Mouse (Mus musculus) neural tube, embryonic 13.5 days (tissue): ENCODE measurements around the gene Arhgap21. TPM values are rescaled to one million over a fixed set of nuclear protein-coding genes. Genes with fewer than 3 reads are reported as not detected.

ENCODE experiments used
- ATAC-seq: fragments of 200-750 bp; cut with Nextera tagmentation; 2 replicates; pipeline ENCODE4 v1.8.0; 2017; ENCODE audit warnings: low read depth, mild to moderate bottlenecking, moderate TSS enrichment, moderate library complexity
- H3K27ac ChIP-seq: fragments of 300-500 bp; sonication (generic); replicated peaks from 2 replicates; pipeline ENCODE4 v1.5.1; 2015; ENCODE audit warnings: moderate library complexity, mild to moderate bottlenecking, inconsistent platforms
- H3K27me3 ChIP-seq: fragments of 300-500 bp; sonication (generic); 2 replicates; pipeline ENCODE4 v1.6.1; 2015; ENCODE audit warnings: mild to moderate bottlenecking, inconsistent platforms
- H3K36me3 ChIP-seq: fragments of 300-500 bp; sonication (generic); 2 replicates; pipeline ENCODE4 v1.6.1; 2015; ENCODE audit warnings: mild to moderate bottlenecking, inconsistent platforms
- H3K4me1 ChIP-seq: fragments of 300-500 bp; sonication (generic); replicated peaks from 2 replicates; pipeline ENCODE4 v1.6.1; 2015; ENCODE audit warnings: inconsistent platforms
- H3K4me2 ChIP-seq: fragments of 300-500 bp; sonication (generic); 2 replicates; pipeline ENCODE4 v1.6.1; 2015; ENCODE audit warnings: inconsistent platforms, mild to moderate bottlenecking, moderate library complexity
- H3K4me3 ChIP-seq: fragments of 300-500 bp; sonication (generic); 2 replicates; pipeline ENCODE4 v1.5.1; 2015; ENCODE audit warnings: mild to moderate bottlenecking, inconsistent platforms
- H3K9ac ChIP-seq: fragments of 300-500 bp; sonication (generic); 2 replicates; pipeline ENCODE4 v1.6.1; 2015; ENCODE audit warnings: moderate library complexity, mild to moderate bottlenecking, inconsistent platforms
- H3K9me3 ChIP-seq: fragments of 300-500 bp; sonication (generic); 2 replicates; pipeline ENCODE4 v1.6.1; 2016; ENCODE audit warnings: inconsistent platforms
- WGBS: fragments of 180-500 bp; shearing (Covaris S2); methylation state at CpG from one replicate; pipeline ENCODE4 v1.1.7; 2015; 5-methylcytosine and 5-hydroxymethylcytosine counted together
- polyA plus RNA-seq: library from polyadenylated mRNA; unstranded; fragments of >200 nt; fragmentation: Nextera tagmentation; extraction: Ambion mirVana; gene quantifications from 2 replicates; pipeline ENCODE4 v1.2.1, GENCODE M21; 2015

Gene Arhgap21
- polyA plus RNA-seq, 1 experiment from 2014 or later = 34.9 TPM

DNA sequence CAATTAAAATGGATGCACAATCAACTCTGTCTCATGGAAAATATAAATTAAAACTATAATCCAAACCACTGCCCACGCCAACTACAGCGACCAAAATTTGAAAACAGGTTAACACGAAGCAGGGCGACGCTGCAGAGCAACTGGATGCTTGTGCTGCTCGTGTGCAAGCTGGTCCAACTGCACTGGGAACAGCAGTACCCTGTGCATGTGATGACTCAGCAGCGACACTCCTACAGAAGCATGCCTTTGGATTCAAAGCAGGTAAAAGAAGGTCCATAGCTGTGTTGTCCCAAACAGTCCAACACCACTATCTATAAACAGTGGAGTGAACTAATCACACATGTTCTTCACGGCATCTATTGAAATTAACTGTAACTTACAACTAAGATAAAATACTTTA, 63.3 kb downstream of the Arhgap21 start:
- ATAC-seq = no peak
- Histone ChIP-seq H3K27ac (no peak overlapping the region), H3K4me2 (no peak overlapping the region), H3K4me3 (no peak overlapping the region), H3K9ac (no peak overlapping the region), H3K27me3 (no peaks in the 10 kb centered on the region), H3K36me3 (0 out of 2 replicates have a peak, but pooled peaks cover 7% of the 10 kb centered on the region), H3K4me1 (no peaks in the 10 kb centered on the region; the same call in 1 of the 2 replicates), H3K9me3 (no peaks in the 10 kb centered on the region)
- 96% methylated on average over 8 of the region's 8 CpGs for WGBS

DNA sequence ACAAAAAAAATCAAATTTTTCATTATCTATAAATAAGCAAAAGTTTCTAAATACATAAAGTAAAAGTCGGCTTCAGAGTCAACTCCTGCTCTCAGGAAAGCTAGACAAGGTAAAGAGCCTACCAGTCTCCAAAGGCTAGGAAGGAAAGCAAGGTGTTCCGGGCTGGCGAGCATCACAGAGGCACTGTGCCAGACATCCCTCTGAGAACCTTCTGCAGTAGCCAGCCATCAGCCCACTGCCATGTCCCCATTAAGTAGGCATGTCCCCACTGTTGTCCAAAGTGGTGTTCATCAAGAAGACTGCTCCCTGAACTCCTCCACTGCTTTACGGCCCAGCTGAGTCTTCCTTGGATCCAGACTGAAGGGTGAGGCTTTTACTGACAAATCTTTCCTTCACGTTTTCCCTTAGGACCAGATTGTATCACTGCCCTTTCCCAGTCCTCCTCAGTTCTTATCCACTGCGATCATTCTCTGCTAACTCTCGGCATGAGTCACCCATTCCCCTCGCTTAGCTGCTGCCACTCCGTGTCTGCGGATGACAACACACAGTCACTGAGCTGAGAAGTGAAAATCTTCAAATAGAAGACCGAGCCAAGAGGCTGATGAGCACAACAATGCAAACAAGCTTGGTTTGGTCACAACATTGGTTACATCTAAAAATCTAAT, 65.6 kb downstream of the Arhgap21 start:
- H3K36me3 ChIP-seq = 0 out of 2 replicates have a peak, but pooled peaks cover 7% of the 10 kb centered on the region
- H3K9me3 ChIP-seq = no peaks in the 10 kb centered on the region
- no peak for ATAC-seq
- no peak overlapping the region for H3K27ac ChIP-seq
- H3K27me3 ChIP-seq = no peaks in the 10 kb centered on the region
- no peak overlapping the region for H3K4me3 ChIP-seq
- WGBS = 91% methylated on average over 11 of the region's 11 CpGs
- peaks cover 12% of the 10 kb centered on the region for H3K4me1 ChIP-seq
- no peak overlapping the region for H3K9ac ChIP-seq
- no peak overlapping the region for H3K4me2 ChIP-seq

DNA sequence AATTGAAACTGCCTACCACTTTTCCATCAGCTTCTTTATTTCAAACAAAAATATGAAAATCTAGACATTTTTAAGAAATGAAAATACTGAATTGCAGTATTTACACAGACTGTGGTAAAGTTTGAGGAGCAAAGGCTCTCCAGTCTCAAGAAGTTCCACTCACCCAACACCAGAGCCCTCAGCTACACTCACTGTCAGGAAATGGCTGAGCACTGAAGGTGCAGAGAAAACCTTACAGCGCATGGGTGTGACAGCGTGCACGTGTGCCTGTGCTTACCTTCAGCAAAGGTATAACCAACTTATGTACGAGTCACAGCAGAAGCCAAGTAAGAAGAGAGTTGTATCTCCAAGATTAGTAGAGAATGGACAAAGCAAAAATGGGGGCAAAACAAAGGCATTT, 66.8 kb downstream of the Arhgap21 start:
- Histone ChIP-seq H3K4me3 (no peak overlapping the region), H3K4me1 (peaks cover 12% of the 10 kb centered on the region), H3K4me2 (no peak overlapping the region), H3K27ac (no peak overlapping the region), H3K27me3 (no peaks in the 10 kb centered on the region), H3K36me3 (0 out of 2 replicates have a peak, but pooled peaks cover 7% of the 10 kb centered on the region), H3K9me3 (no peaks in the 10 kb centered on the region), H3K9ac (no peak overlapping the region)
- WGBS = 98% methylated on average over 4 of the region's 4 CpGs
- ATAC-seq = no peak

DNA sequence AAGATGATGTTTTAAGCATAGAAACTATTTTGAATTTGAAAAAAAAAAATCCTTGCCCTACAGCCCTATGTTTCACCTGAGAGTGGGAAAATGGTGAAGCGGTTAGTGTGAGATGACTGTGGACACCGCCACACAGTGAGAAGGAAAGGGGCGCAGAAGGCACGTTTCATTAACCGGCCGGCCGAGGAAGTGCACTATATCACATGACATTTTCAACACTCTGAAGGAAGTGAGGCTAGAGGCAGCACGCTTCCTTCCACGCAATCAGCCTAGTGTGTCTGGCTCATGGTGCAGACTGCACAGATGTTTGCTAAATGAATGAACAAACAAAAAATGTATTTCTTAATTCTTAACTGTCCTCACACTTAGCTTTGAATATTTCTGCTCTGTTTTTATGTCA, 69.4 kb downstream of the Arhgap21 start:
- ATAC-seq = peak; percentile 57; the same call in 1 of the 2 replicates
- H3K9ac ChIP-seq = no peak overlapping the region
- WGBS = 62% methylated on average over 9 of the region's 9 CpGs

DNA sequence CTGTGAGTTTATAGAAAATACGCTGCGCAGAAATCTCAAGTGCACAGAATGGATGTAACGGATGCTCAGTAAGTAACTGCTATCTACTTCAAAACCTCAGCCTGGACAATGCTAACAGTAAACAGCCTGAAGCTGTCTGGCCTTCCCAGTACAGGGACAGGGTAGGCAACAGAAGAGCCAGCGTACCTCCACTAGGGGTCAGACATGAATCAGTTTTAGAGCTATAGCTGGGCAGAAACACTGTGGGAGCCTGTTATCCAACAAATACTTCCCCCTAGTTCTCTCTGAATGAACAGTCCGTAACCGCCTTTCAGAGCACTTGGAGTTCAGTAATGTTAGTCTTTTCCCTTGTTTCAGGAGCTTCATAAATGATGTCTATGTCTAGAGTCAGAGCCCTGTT, 70.0 kb downstream of the Arhgap21 start:
- WGBS = 38% methylated on average over 6 of the region's 6 CpGs
- Histone ChIP-seq H3K4me1 (peaks cover 22% of the 10 kb centered on the region), H3K27ac (0 out of 2 replicates have a peak overlapping the region, but pooled peaks have one; percentile 33), H3K27me3 (no peaks in the 10 kb centered on the region), H3K4me3 (no peak overlapping the region), H3K4me2 (0 out of 2 replicates have a peak overlapping the region, but pooled peaks have one; percentile 11), H3K9me3 (no peaks in the 10 kb centered on the region), H3K9ac (no peak overlapping the region), H3K36me3 (no peaks in the 10 kb centered on the region)
- peak; percentile 92 for ATAC-seq

More for the DNA sequence above, 69.4 kb downstream of the Arhgap21 start:
- Histone ChIP-seq H3K4me3 (no peak overlapping the region), H3K4me1 (peaks cover 18% of the 10 kb centered on the region), H3K27ac (0 out of 2 replicates have a peak overlapping the region, but pooled peaks have one; percentile 33), H3K36me3 (no peaks in the 10 kb centered on the region), H3K4me2 (0 out of 2 replicates have a peak overlapping the region, but pooled peaks have one; percentile 11), H3K27me3 (no peaks in the 10 kb centered on the region), H3K9me3 (no peaks in the 10 kb centered on the region)

DNA sequence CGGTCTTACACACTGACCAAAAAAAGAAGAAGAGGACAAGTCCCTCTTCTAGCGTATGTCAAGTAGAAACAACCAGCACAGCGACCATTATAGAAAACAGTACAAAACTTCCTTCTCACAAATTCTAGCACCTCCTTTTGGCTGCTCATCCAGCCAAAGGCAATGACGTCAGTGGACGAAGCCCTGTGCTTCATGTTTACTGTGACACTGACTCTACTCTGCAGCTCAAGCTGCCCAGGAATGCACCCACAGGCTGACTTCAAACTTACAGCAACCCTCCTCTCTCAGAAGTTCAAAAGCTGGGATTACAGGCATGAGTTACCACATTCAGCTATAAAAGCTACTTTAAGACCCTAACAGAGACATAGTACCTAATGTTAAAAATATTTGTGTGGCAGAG, 72.2 kb downstream of the Arhgap21 start:
- peaks cover 24% of the 10 kb centered on the region for H3K4me1 ChIP-seq
- no peak overlapping the region for H3K27ac ChIP-seq
- no peak overlapping the region for H3K9ac ChIP-seq
- H3K9me3 ChIP-seq = no peaks in the 10 kb centered on the region
- WGBS = 90% methylated on average over 5 of the region's 5 CpGs
- no peak overlapping the region for H3K4me3 ChIP-seq
- no peak for ATAC-seq
- no peak overlapping the region for H3K4me2 ChIP-seq
- H3K36me3 ChIP-seq = no peaks in the 10 kb centered on the region
- no peaks in the 10 kb centered on the region for H3K27me3 ChIP-seq

DNA sequence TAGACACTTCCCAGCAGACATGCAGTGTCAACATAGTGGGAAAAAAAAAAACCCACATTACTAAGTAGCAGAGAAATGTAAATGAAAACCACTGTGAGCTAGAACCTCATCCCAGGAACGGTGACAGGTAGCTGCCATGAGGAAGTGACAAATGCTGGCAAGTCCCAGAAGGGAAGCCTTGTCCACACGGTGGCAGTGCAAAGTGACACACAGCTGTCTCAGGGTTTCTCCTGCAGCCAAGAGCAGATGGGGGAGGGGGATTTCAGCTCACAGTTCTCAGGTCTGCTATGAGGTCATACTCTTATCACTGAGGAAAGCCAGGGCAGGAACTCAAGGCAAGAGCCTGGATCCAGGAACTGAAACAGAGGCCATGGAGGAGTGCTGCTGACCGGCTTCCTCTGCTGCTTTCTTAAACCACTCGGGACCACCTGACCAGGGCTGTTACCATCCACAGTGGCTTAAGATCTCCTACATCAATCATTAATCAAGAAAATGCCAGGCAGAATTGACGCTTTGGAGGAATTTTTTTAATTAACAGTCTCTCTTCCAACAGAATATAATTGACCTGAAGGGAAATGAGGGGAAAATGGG, 74.5 kb downstream of the Arhgap21 start:
- no peaks in the 10 kb centered on the region for H3K27me3 ChIP-seq
- 41% methylated on average over 5 of the region's 5 CpGs for WGBS
- ATAC-seq = peak; percentile 24; the same call in 1 of the 2 replicates

DNA sequence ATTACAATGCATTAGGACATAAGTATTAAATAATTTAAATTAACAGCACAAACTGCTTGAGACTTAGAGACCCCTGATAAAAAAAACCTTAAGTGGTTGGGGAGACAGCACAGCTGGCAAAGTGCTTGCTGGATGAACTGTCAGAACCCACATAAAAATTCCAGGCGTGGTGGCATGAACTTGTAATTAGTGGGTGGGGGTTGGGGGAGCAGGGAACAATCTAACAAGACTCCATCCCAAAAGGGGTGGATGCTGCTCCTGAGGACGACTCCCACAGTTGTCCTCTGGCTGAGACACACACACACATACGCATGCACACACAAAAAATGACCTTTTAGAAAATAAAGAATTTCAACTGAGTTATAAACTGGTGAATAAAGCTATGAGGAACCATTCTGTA, 79.9 kb downstream of the Arhgap21 start:
- no peak for ATAC-seq
- no peak overlapping the region for H3K9ac ChIP-seq
- H3K27ac ChIP-seq = no peak overlapping the region
- 0 out of 2 replicates have a peak, but pooled peaks cover 2% of the 10 kb centered on the region for H3K4me1 ChIP-seq
- peaks cover 17% of the 10 kb centered on the region; the same call in 1 of the 2 replicates for H3K36me3 ChIP-seq
- WGBS = 59% methylated on average over 3 of the region's 3 CpGs
- H3K9me3 ChIP-seq = no peaks in the 10 kb centered on the region
- no peak overlapping the region for H3K4me2 ChIP-seq
- H3K27me3 ChIP-seq = no peaks in the 10 kb centered on the region
- H3K4me3 ChIP-seq = no peak overlapping the region

More for the DNA sequence above, 74.5 kb downstream of the Arhgap21 start:
- Histone ChIP-seq H3K36me3 (0 out of 2 replicates have a peak, but pooled peaks cover 3% of the 10 kb centered on the region), H3K27ac (no peak overlapping the region), H3K9me3 (no peaks in the 10 kb centered on the region), H3K4me1 (peaks cover 20% of the 10 kb centered on the region), H3K4me3 (no peak overlapping the region), H3K4me2 (no peak overlapping the region), H3K9ac (no peak overlapping the region)

DNA sequence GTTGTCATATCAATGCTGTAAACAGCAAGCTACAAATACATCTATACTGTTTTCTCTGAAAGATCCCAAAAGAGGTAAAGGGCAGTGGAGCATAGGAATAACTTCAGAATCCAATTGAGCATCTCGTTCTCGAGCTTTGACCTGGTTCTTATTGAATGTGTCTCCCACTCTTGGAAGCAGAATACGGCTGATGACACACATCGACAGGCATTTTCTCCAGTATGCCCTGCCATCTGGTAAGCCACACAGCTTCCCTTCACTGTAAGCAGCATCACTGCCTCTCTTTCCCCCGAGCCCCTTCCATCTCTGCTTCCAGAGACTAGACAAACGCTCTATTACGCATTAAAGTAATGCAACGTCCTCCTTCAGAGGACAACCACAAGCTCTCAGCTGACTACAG, 85.4 kb downstream of the Arhgap21 start:
- no peaks in the 10 kb centered on the region for H3K27me3 ChIP-seq
- no peak for ATAC-seq
- H3K27ac ChIP-seq = no peak overlapping the region
- H3K4me2 ChIP-seq = no peak overlapping the region
- H3K4me3 ChIP-seq = no peak overlapping the region
- no peaks in the 10 kb centered on the region for H3K9me3 ChIP-seq
- no peak overlapping the region for H3K9ac ChIP-seq
- peaks cover 49% of the 10 kb centered on the region for H3K36me3 ChIP-seq
- no peaks in the 10 kb centered on the region for H3K4me1 ChIP-seq
- 71% methylated on average over 8 of the region's 8 CpGs for WGBS

DNA sequence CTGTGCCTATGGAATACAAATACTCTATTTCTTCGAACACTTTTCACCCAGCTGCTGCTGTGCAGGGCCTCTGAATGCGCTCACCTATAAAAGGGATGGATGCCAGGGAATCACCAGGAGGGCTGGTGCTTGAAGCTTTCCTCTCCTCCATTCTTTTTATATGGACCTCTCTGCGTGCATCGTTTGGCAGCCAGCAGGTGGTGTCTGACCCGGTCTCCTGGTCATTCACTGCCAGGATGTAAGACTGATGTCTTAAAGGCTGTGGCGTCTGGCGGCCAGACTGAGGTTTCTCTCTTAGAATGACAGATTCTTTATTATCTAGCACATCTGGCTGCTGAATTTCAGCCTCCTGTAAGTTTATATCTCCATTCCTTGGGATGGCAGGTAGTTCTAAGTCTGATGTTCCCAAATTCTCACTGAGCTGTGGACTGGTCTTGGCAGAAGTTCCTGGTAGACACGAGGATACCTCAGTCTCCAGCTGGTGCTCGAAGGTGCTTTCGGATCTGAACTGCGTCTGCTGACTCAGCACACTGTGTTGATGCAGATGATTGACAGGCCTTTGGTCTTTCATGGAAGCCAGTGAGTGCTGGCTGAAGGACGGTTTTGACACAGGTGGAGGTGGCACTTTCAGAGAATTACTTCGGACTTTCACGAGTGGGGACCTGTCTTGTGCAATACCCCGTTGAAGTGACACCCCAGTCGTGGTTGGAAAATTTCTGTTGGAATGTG, 88.6 kb downstream of the Arhgap21 start:
- H3K27me3 ChIP-seq = no peaks in the 10 kb centered on the region
- no peaks in the 10 kb centered on the region for H3K4me1 ChIP-seq
- H3K9me3 ChIP-seq = no peaks in the 10 kb centered on the region
- H3K9ac ChIP-seq = no peak overlapping the region
- H3K36me3 ChIP-seq = peaks cover 40% of the 10 kb centered on the region
- ATAC-seq = no peak
- no peak overlapping the region for H3K4me3 ChIP-seq
- H3K4me2 ChIP-seq = no peak overlapping the region
- WGBS = 69% methylated on average over 16 of the region's 16 CpGs
- H3K27ac ChIP-seq = no peak overlapping the region

DNA sequence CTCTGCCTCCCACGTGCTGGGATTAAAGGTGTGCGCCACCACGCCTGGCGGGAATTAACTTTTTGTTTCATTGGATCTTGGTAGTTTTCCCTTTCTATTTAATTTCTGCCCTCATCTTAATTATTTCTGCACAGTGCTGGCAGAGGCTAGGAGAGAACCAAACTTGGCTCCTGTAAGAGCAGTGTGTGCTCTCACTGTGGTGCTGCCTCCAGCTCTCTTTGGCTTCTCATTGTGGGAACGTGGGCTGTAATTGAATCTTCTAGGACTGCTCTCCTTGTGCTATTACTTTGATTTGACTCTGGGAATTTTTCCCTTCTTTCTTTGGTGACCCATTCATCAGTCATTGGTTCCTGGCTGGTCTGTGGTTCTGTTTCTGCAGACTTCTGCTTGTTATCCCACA, 94.1 kb downstream of the Arhgap21 start:
- Histone ChIP-seq H3K27me3 (no peaks in the 10 kb centered on the region), H3K4me3 (no peak overlapping the region), H3K9ac (no peak overlapping the region), H3K9me3 (no peaks in the 10 kb centered on the region), H3K27ac (no peak overlapping the region), H3K36me3 (peaks cover 39% of the 10 kb centered on the region), H3K4me1 (no peaks in the 10 kb centered on the region), H3K4me2 (no peak overlapping the region)
- WGBS = 94% methylated on average over 5 of the region's 5 CpGs
- ATAC-seq = no peak
